Mouse (Mus musculus): ENCODE results near the gene Polr3b.

DNA sequence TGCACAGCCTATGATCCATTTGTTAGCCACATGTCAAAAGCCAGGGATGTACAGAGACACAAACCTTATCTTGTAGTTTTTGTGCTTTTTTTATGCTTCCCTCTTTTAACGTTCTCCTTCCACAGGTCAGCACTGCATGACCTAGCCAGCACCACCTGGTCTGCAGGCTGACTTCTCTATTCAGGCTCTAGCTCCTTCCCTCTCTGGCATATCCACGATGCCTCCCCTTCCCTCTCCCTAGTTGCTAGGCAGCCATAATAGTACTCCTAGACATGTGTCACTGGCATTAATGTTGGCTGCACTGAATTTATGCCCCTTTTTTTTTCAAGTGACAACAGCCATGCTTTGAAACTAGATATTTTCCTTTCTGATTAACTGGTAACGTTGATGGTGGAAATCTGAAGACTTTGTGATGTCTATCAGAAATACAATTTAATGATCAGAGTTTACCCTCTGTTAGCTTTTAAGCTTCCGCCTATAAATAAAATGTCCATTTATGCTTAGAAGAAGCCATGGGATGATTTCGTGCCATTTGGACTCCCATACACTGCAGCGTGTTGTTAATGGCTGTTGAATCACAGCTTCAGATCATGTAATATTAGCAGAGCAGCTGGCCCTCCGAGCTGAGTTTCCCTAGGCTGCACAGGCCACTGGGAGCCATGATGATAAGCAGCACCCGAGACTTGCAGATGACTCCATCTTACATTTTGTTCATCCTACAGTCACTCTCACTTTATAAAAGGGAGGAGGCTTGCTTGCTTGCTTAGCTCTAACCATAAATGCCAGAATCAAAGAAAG, 71.9 kb downstream of the Polr3b start:
- TF ChIP-seq CTCF (IDR thresholded peaks at IDR 0.05; ENCODE audit: control insufficient read depth, insufficient read depth, low read length) (no peak), POLR2A (IDR thresholded peaks at IDR 0.05; ENCODE audit: borderline replicate concordance, control insufficient read depth, low read depth, low read length) (no peak)

All from bone marrow, adult 2 months (tissue).